Mouse (Mus musculus) ES-Bruce4 (cell line): ENCODE measurements around the gene Gm28551. TPM values are rescaled to one million over a fixed set of nuclear protein-coding genes. Genes with fewer than 3 reads are reported as not detected.

Experiments
- H3K27ac ChIP-seq: 2 replicates; pipeline ENCODE4 v1.5.1; 2012; ENCODE audit warnings: low read length, inconsistent platforms; ENCODE audit not compliant: insufficient read depth
- H3K27me3 ChIP-seq: 2 replicates; pipeline ENCODE4 v1.6.1; 2012; ENCODE audit warnings: mild to moderate bottlenecking, low read length, inconsistent platforms; ENCODE audit not compliant: control insufficient read depth, poor library complexity, insufficient read depth, severe bottlenecking
- H3K36me3 ChIP-seq: 2 replicates; pipeline ENCODE4 v1.6.1; 2012; ENCODE audit warnings: inconsistent platforms, mild to moderate bottlenecking, low read length, moderate library complexity; ENCODE audit not compliant: control insufficient read depth, poor library complexity, insufficient read depth, severe bottlenecking
- H3K4me1 ChIP-seq: one replicate; pipeline ENCODE4 v1.8.1; 2011; ENCODE audit warnings: low read length; ENCODE audit not compliant: control insufficient read depth, insufficient read depth
- H3K4me3 ChIP-seq: 2 replicates; pipeline ENCODE4 v1.5.1; 2011; ENCODE audit warnings: low read depth, mild to moderate bottlenecking, low read length
- H3K9ac ChIP-seq: 2 replicates; pipeline ENCODE4 v1.6.1; 2012; ENCODE audit warnings: low read depth, mild to moderate bottlenecking, inconsistent platforms; ENCODE audit not compliant: poor library complexity, severe bottlenecking
- H3K9me3 ChIP-seq: replicated peaks from 2 replicates; pipeline ENCODE4 v1.6.1; 2012; ENCODE audit warnings: mild to moderate bottlenecking, low read length, inconsistent platforms; ENCODE audit not compliant: control insufficient read depth, poor library complexity, insufficient read depth, severe bottlenecking
- CTCF ChIP-seq: IDR thresholded peaks from one replicate; pipeline ENCODE4 v1.8.1; 2011; ENCODE audit warnings: low read depth, low read length
- EP300 ChIP-seq: IDR thresholded peaks from 2 replicates; pipeline ENCODE4 v1.6.1; 2011; ENCODE audit warnings: low read depth, low read length; ENCODE audit not compliant: insufficient read depth
- POLR2A ChIP-seq: IDR thresholded peaks from one replicate; pipeline ENCODE4 v1.8.1; 2011; ENCODE audit warnings: low read length; ENCODE audit not compliant: insufficient read depth
- polyA plus RNA-seq: library from polyadenylated mRNA; stranded (reverse); fragments of >200 nt; gene quantifications from 2 replicates; pipeline ENCODE4 v1.2.4, GENCODE M21; 2011; ENCODE audit warnings: low read depth; ENCODE audit not compliant: missing spikeins, insufficient read depth, insufficient read length

Gene Gm28551
- polyA plus RNA-seq, 1 experiment, result not detected

DNA sequence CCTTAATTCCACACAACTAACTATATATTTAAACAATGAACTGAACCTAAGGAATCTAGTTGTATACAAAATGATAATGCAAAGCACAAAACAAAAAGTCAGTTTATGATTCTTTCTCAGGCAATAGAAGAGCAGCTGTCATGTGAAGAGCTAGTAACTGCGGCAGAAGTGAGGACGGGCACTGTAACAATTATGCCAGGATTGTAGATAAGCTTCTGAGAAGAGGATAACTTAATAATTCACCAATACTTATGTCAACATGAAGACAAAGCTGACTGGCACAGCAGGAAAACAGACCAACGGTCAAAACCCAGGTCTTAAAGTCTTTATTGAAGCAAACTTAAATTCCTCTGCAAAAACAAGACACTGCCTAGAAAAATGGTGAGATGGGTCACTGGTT, 61.3 kb downstream of the Gm28551 start:
- Histone ChIP-seq H3K27me3 (no peaks in the 10 kb centered on the region), H3K4me3 (no peak overlapping the region), H3K4me1 (no peaks in the 10 kb centered on the region), H3K27ac (no peak overlapping the region), H3K36me3 (no peaks in the 10 kb centered on the region; the same call in none of the 2 replicates), H3K9ac (no peak overlapping the region), H3K9me3 (no peaks in the 10 kb centered on the region)
- TF ChIP-seq CTCF (no peak), POLR2A (no peak), EP300 (no peak)

Other genes with a start within 250 kb of the Gm28551 start
- gene 1700019A02Rik, start 165.0 kb downstream of the Gm28551 start, polyA plus RNA-seq, result 4.0 and 4.8 TPM in 2 replicates
- gene Pms1, start 55.6 kb downstream of the Gm28551 start, polyA plus RNA-seq, result 26.7 and 27.9 TPM in 2 replicates
- 21.6 and 27.7 TPM in 2 replicates for gene Ormdl1, start 55.6 kb downstream of the Gm28551 start, polyA plus RNA-seq
- not detected in 2 replicates for gene Gm28778, start 55.6 kb downstream of the Gm28551 start, polyA plus RNA-seq
- 24.5 and 26.1 TPM in 2 replicates for gene Osgepl1, start 39.0 kb downstream of the Gm28551 start, polyA plus RNA-seq
- gene Asdurf, start within 50 bp of the Gm28551 start, polyA plus RNA-seq, result 38.6 and 48.5 TPM in 2 replicates
- gene Asnsd1, start 85 bp upstream of the Gm28551 start, polyA plus RNA-seq, result 86.8 and 95.0 TPM in 2 replicates